Mouse (Mus musculus): ENCODE measurements at regions not wholly inside any gene's neighbourhood (a gene's known extent, or its start where the extent isn't known, plus 50 kb on each side); places are given as distances from the start of the nearest gene placed in this dataset.
A peak's percentile ranks its signal among the peaks of the same experiment; 100 is the strongest.

- Histone ChIP-seq H3K4me1 (replicated peaks; ENCODE audit: control insufficient read depth, insufficient read depth, low read length) (no peaks in the 10 kb centered on the region), H3K27me3 (ENCODE audit: control insufficient read depth, insufficient read depth, low read length) (no peaks in the 10 kb centered on the region), H3K27ac (ENCODE audit: low read depth, low read length) (no peak overlapping the region), H3K9me3 (ENCODE audit: control insufficient read depth, low read length) (no peaks in the 10 kb centered on the region), H3K36me3 (ENCODE audit: control insufficient read depth, insufficient read depth, low read length) (no peaks in the 10 kb centered on the region), H3K4me3 (ENCODE audit: low read depth, low read length) (no peak overlapping the region), H3K4me2 (replicated peaks; ENCODE audit: low read depth, low read length) (no peak overlapping the region), H3K9ac (ENCODE audit: low read depth, low read length) (no peak overlapping the region)
- ATAC-seq (ENCODE audit: low FRiP score) (no peak), DNase-seq (ENCODE audit: low spot score) (no peak)
- WGBS: 90% methylated on average over 10 of the region's 10 CpGs
Measured at GRCm38 (mm10) chr2:171816685-171817419, 226.4 kb downstream of the Cbln4 start.

GRCm38 (mm10) chr2:171812701-171813100, 230.6 kb downstream of the Cbln4 start:
- H3K4me2 ChIP-seq (replicated peaks; ENCODE audit: low read depth, low read length): no peak overlapping the region
- ATAC-seq (ENCODE audit: low FRiP score) (no peak), DNase-seq (ENCODE audit: low spot score) (no peak)
- WGBS: 84% methylated on average over 3 of the region's 3 CpGs
- H3K27ac ChIP-seq (ENCODE audit: low read depth, low read length): no peak overlapping the region
- no peaks in the 10 kb centered on the region for H3K27me3 ChIP-seq (ENCODE audit: control insufficient read depth, insufficient read depth, low read length)
- H3K4me1 ChIP-seq (replicated peaks; ENCODE audit: control insufficient read depth, insufficient read depth, low read length): no peaks in the 10 kb centered on the region
- H3K9ac ChIP-seq (ENCODE audit: low read depth, low read length): no peak overlapping the region
- no peak overlapping the region for H3K4me3 ChIP-seq (ENCODE audit: low read depth, low read length)
- H3K36me3 ChIP-seq (ENCODE audit: control insufficient read depth, insufficient read depth, low read length): no peaks in the 10 kb centered on the region
- no peaks in the 10 kb centered on the region for H3K9me3 ChIP-seq (ENCODE audit: control insufficient read depth, low read length)

- no peaks in the 10 kb centered on the region for H3K4me1 ChIP-seq (replicated peaks; ENCODE audit: control insufficient read depth, insufficient read depth, low read length)
- WGBS: 72% methylated on average over 5 of the region's 5 CpGs
- no peak overlapping the region for H3K9ac ChIP-seq (ENCODE audit: low read depth, low read length)
- no peaks in the 10 kb centered on the region for H3K36me3 ChIP-seq (ENCODE audit: control insufficient read depth, insufficient read depth, low read length)
- H3K27ac ChIP-seq (ENCODE audit: low read depth, low read length): no peak overlapping the region
- H3K9me3 ChIP-seq (ENCODE audit: control insufficient read depth, low read length): no peaks in the 10 kb centered on the region
- H3K4me2 ChIP-seq (replicated peaks; ENCODE audit: low read depth, low read length): no peak overlapping the region
- no peaks in the 10 kb centered on the region for H3K27me3 ChIP-seq (ENCODE audit: control insufficient read depth, insufficient read depth, low read length)
- H3K4me3 ChIP-seq (ENCODE audit: low read depth, low read length): no peak overlapping the region
- ATAC-seq (ENCODE audit: low FRiP score) (no peak), DNase-seq (ENCODE audit: low spot score) (no peak)
Measured at GRCm38 (mm10) chr2:171805376-171805775, 237.9 kb downstream of the Cbln4 start.

GRCm38 (mm10) chr2:171800511-171801268, 242.6 kb downstream of the Cbln4 start:
- Histone ChIP-seq H3K4me1 (replicated peaks; ENCODE audit: control insufficient read depth, insufficient read depth, low read length) (no peaks in the 10 kb centered on the region), H3K27me3 (ENCODE audit: control insufficient read depth, insufficient read depth, low read length) (no peaks in the 10 kb centered on the region), H3K9me3 (ENCODE audit: control insufficient read depth, low read length) (no peaks in the 10 kb centered on the region), H3K36me3 (ENCODE audit: control insufficient read depth, insufficient read depth, low read length) (no peaks in the 10 kb centered on the region), H3K4me2 (replicated peaks; ENCODE audit: low read depth, low read length) (no peak overlapping the region), H3K9ac (ENCODE audit: low read depth, low read length) (no peak overlapping the region), H3K27ac (ENCODE audit: low read depth, low read length) (no peak overlapping the region), H3K4me3 (ENCODE audit: low read depth, low read length) (no peak overlapping the region)
- WGBS: 86% methylated on average over 10 of the region's 10 CpGs
- ATAC-seq (ENCODE audit: low FRiP score): no peak
- DNase-seq (ENCODE audit: low spot score): no peak

GRCm38 (mm10) chr2:171799351-171799750, 243.9 kb downstream of the Cbln4 start:
- no peak overlapping the region for H3K4me2 ChIP-seq (replicated peaks; ENCODE audit: low read depth, low read length)
- no peaks in the 10 kb centered on the region for H3K36me3 ChIP-seq (ENCODE audit: control insufficient read depth, insufficient read depth, low read length)
- no peak overlapping the region for H3K9ac ChIP-seq (ENCODE audit: low read depth, low read length)
- 70% methylated on average over 9 of the region's 9 CpGs for WGBS
- DNase-seq (ENCODE audit: low spot score) (no peak), ATAC-seq (ENCODE audit: low FRiP score) (no peak)
- no peaks in the 10 kb centered on the region for H3K9me3 ChIP-seq (ENCODE audit: control insufficient read depth, low read length)
- H3K27me3 ChIP-seq (ENCODE audit: control insufficient read depth, insufficient read depth, low read length): no peaks in the 10 kb centered on the region
- H3K27ac ChIP-seq (ENCODE audit: low read depth, low read length): no peak overlapping the region
- no peaks in the 10 kb centered on the region for H3K4me1 ChIP-seq (replicated peaks; ENCODE audit: control insufficient read depth, insufficient read depth, low read length)
- H3K4me3 ChIP-seq (ENCODE audit: low read depth, low read length): no peak overlapping the region

- H3K27ac ChIP-seq (ENCODE audit: low read depth, low read length): no peak overlapping the region
- no peaks in the 10 kb centered on the region for H3K9me3 ChIP-seq (ENCODE audit: control insufficient read depth, low read length)
- ATAC-seq (ENCODE audit: low FRiP score) (no peak), DNase-seq (ENCODE audit: low spot score) (peak; percentile 15)
- H3K4me3 ChIP-seq (ENCODE audit: low read depth, low read length): no peak overlapping the region
- no peak overlapping the region for H3K4me2 ChIP-seq (replicated peaks; ENCODE audit: low read depth, low read length)
- no peak overlapping the region for H3K9ac ChIP-seq (ENCODE audit: low read depth, low read length)
- H3K4me1 ChIP-seq (replicated peaks; ENCODE audit: control insufficient read depth, insufficient read depth, low read length): no peaks in the 10 kb centered on the region
- 72% methylated on average over 9 of the region's 9 CpGs for WGBS
- no peaks in the 10 kb centered on the region for H3K27me3 ChIP-seq (ENCODE audit: control insufficient read depth, insufficient read depth, low read length)
- H3K36me3 ChIP-seq (ENCODE audit: control insufficient read depth, insufficient read depth, low read length): no peaks in the 10 kb centered on the region
Measured at GRCm38 (mm10) chr2:171790686-171791085, 252.6 kb downstream of the Cbln4 start.

- no peak overlapping the region for H3K4me3 ChIP-seq (ENCODE audit: low read depth, low read length)
- no peaks in the 10 kb centered on the region for H3K36me3 ChIP-seq (ENCODE audit: control insufficient read depth, insufficient read depth, low read length)
- H3K9me3 ChIP-seq (ENCODE audit: control insufficient read depth, low read length): no peaks in the 10 kb centered on the region
- no peak overlapping the region for H3K4me2 ChIP-seq (replicated peaks; ENCODE audit: low read depth, low read length)
- ATAC-seq (ENCODE audit: low FRiP score) (no peak), DNase-seq (ENCODE audit: low spot score) (no peak)
- no peak overlapping the region for H3K9ac ChIP-seq (ENCODE audit: low read depth, low read length)
- no peaks in the 10 kb centered on the region for H3K27me3 ChIP-seq (ENCODE audit: control insufficient read depth, insufficient read depth, low read length)
- 88% methylated on average over 7 of the region's 7 CpGs for WGBS
- H3K27ac ChIP-seq (ENCODE audit: low read depth, low read length): no peak overlapping the region
- no peaks in the 10 kb centered on the region for H3K4me1 ChIP-seq (replicated peaks; ENCODE audit: control insufficient read depth, insufficient read depth, low read length)
Measured at GRCm38 (mm10) chr2:171766193-171766930, 276.9 kb downstream of the Cbln4 start.

GRCm38 (mm10) chr2:171765071-171765470, 278.2 kb downstream of the Cbln4 start:
- ATAC-seq (ENCODE audit: low FRiP score): no peak
- H3K4me1 ChIP-seq (replicated peaks; ENCODE audit: control insufficient read depth, insufficient read depth, low read length): no peaks in the 10 kb centered on the region
- H3K9ac ChIP-seq (ENCODE audit: low read depth, low read length): no peak overlapping the region
- H3K27ac ChIP-seq (ENCODE audit: low read depth, low read length): no peak overlapping the region
- DNase-seq (ENCODE audit: low spot score): no peak
- H3K9me3 ChIP-seq (ENCODE audit: control insufficient read depth, low read length): no peaks in the 10 kb centered on the region
- 90% methylated on average over 4 of the region's 4 CpGs for WGBS
- no peaks in the 10 kb centered on the region for H3K36me3 ChIP-seq (ENCODE audit: control insufficient read depth, insufficient read depth, low read length)
- no peaks in the 10 kb centered on the region for H3K27me3 ChIP-seq (ENCODE audit: control insufficient read depth, insufficient read depth, low read length)
- no peak overlapping the region for H3K4me2 ChIP-seq (replicated peaks; ENCODE audit: low read depth, low read length)
- no peak overlapping the region for H3K4me3 ChIP-seq (ENCODE audit: low read depth, low read length)
